Mouse (Mus musculus): ENCODE measurements around the gene Pde8a. TPM values are rescaled to one million over a fixed set of nuclear protein-coding genes. Genes with fewer than 3 reads are reported as not detected.
"Not testable (repeated sequence)": the region's sequence is repeated elsewhere in the genome, so short reads cannot be mapped to it uniquely, and the experiment has no call there.

The Pde8a gene
- polyA plus RNA-seq, 1 experiment from 2014 or later = 3.5 TPM

- no peaks in the 10 kb centered on the region for H3K9me3 ChIP-seq (ENCODE audit: control insufficient read depth, low read length)
- no peak overlapping the region for H3K4me3 ChIP-seq (ENCODE audit: low read depth, low read length)
- no peak overlapping the region for H3K4me2 ChIP-seq (ENCODE audit: low read depth, severe bottlenecking)
- no peak overlapping the region for H3K27ac ChIP-seq (replicated peaks; ENCODE audit: low read depth, low read length)
- no peak overlapping the region for H3K9ac ChIP-seq (ENCODE audit: low read length)
- H3K27me3 ChIP-seq (ENCODE audit: control insufficient read depth, insufficient read depth, low read length) = no peaks in the 10 kb centered on the region
- no peaks in the 10 kb centered on the region for H3K36me3 ChIP-seq (ENCODE audit: control insufficient read depth, insufficient read depth, low read length)
- ATAC-seq (ENCODE audit: insufficient number of reproducible peaks, low FRiP score, low TSS enrichment, low read depth) (no peak), DNase-seq (ENCODE audit: low spot score) (no peak)
- 88% methylated on average over 10 of the region's 10 CpGs for WGBS
- 0 out of 2 replicates have a peak, but pooled peaks cover 2% of the 10 kb centered on the region for H3K4me1 ChIP-seq (ENCODE audit: control insufficient read depth, insufficient read depth, low read length)
These were observed 30.8 kb upstream of the Pde8a start for GRCm38 (mm10) chr7:81182492-81183175.

- Histone ChIP-seq H3K4me1 (ENCODE audit: control insufficient read depth, insufficient read depth, low read length) (0 out of 2 replicates have a peak, but pooled peaks cover 2% of the 10 kb centered on the region), H3K27ac (replicated peaks; ENCODE audit: low read depth, low read length) (no peak overlapping the region), H3K36me3 (ENCODE audit: control insufficient read depth, insufficient read depth, low read length) (no peaks in the 10 kb centered on the region), H3K4me2 (ENCODE audit: low read depth, severe bottlenecking) (no peak overlapping the region), H3K9ac (ENCODE audit: low read length) (no peak overlapping the region), H3K9me3 (ENCODE audit: control insufficient read depth, low read length) (no peaks in the 10 kb centered on the region), H3K4me3 (ENCODE audit: low read depth, low read length) (no peak overlapping the region), H3K27me3 (ENCODE audit: control insufficient read depth, insufficient read depth, low read length) (no peaks in the 10 kb centered on the region)
- ATAC-seq (ENCODE audit: insufficient number of reproducible peaks, low FRiP score, low TSS enrichment, low read depth) (no peak), DNase-seq (ENCODE audit: low spot score) (no peak)
These were observed 30.2 kb upstream of the Pde8a start for GRCm38 (mm10) chr7:81183181-81183580.

DNA sequence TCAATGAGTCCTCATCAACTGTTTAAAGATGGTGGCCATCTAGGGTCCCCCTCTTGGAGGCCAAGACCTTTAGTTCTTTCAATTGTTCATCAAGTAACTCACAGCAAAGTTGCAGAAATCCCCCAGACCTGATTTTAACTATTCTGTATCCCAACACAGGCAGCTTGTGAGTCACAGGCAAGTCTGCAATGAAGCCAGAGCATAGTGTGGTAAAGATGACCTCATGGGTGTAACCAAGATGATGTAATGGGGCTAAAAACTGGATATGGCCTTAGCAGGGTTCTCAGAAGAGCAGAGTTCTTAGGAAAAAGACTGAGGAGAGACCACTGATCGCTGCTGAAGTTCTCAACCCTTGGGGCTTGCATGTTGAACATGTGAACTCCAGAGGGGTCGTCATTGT lies 29.3 kb upstream of the Pde8a start:
- ATAC-seq (ENCODE audit: insufficient number of reproducible peaks, low FRiP score, low TSS enrichment, low read depth) (no peak), DNase-seq (ENCODE audit: low spot score) (no peak)
- Histone ChIP-seq H3K4me2 (ENCODE audit: low read depth, severe bottlenecking) (no peak overlapping the region), H3K4me3 (ENCODE audit: low read depth, low read length) (no peak overlapping the region), H3K4me1 (ENCODE audit: control insufficient read depth, insufficient read depth, low read length) (0 out of 2 replicates have a peak, but pooled peaks cover 2% of the 10 kb centered on the region), H3K9ac (ENCODE audit: low read length) (no peak overlapping the region), H3K36me3 (ENCODE audit: control insufficient read depth, insufficient read depth, low read length) (no peaks in the 10 kb centered on the region), H3K27me3 (ENCODE audit: control insufficient read depth, insufficient read depth, low read length) (no peaks in the 10 kb centered on the region), H3K9me3 (ENCODE audit: control insufficient read depth, low read length) (no peaks in the 10 kb centered on the region), H3K27ac (replicated peaks; ENCODE audit: low read depth, low read length) (no peak overlapping the region)
- 88% methylated on average over 2 of the region's 2 CpGs for WGBS

GRCm38 (mm10) chr7:81184651-81185050 lies 28.7 kb upstream of the Pde8a start:
- no peak overlapping the region for H3K9ac ChIP-seq (ENCODE audit: low read length)
- H3K36me3 ChIP-seq (ENCODE audit: control insufficient read depth, insufficient read depth, low read length) = no peaks in the 10 kb centered on the region
- H3K4me2 ChIP-seq (ENCODE audit: low read depth, severe bottlenecking) = no peak overlapping the region
- no peak for ATAC-seq (ENCODE audit: insufficient number of reproducible peaks, low FRiP score, low TSS enrichment, low read depth)
- WGBS = 83% methylated on average over 1 of the region's 1 CpGs
- 0 out of 2 replicates have a peak, but pooled peaks cover under 1% of the 10 kb centered on the region for H3K4me1 ChIP-seq (ENCODE audit: control insufficient read depth, insufficient read depth, low read length)
- H3K27me3 ChIP-seq (ENCODE audit: control insufficient read depth, insufficient read depth, low read length) = no peaks in the 10 kb centered on the region
- no peaks in the 10 kb centered on the region for H3K9me3 ChIP-seq (ENCODE audit: control insufficient read depth, low read length)
- H3K4me3 ChIP-seq (ENCODE audit: low read depth, low read length) = no peak overlapping the region
- no peak for DNase-seq (ENCODE audit: low spot score)
- no peak overlapping the region for H3K27ac ChIP-seq (replicated peaks; ENCODE audit: low read depth, low read length)

DNA sequence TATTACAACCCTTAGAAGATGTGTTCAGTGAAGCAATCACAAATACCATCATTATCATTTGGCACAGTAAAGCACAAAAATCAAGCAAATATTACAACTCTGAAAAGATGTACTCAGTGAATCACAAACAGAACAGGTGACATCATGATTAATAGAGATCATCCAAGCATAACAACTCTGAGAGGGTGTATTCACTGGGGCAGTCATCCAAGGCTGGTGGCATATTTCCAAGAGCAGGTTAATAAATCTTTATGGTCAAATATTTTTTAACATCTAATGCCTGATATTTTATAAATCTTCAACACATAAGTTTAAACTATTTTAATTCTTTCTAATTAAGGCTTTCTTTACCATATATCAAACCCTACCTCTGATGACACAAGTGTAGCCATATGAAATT lies 27.4 kb upstream of the Pde8a start:
- not testable (repeated sequence) for H3K9me3 ChIP-seq (ENCODE audit: control insufficient read depth, low read length); H3K27me3 ChIP-seq (ENCODE audit: control insufficient read depth, insufficient read depth, low read length); ATAC-seq (ENCODE audit: insufficient number of reproducible peaks, low FRiP score, low TSS enrichment, low read depth); H3K4me1 ChIP-seq (ENCODE audit: control insufficient read depth, insufficient read depth, low read length); H3K4me3 ChIP-seq (ENCODE audit: low read depth, low read length); H3K36me3 ChIP-seq (ENCODE audit: control insufficient read depth, insufficient read depth, low read length); DNase-seq (ENCODE audit: low spot score); H3K4me2 ChIP-seq (ENCODE audit: low read depth, severe bottlenecking); H3K9ac ChIP-seq (ENCODE audit: low read length); H3K27ac ChIP-seq (replicated peaks; ENCODE audit: low read depth, low read length)

DNA sequence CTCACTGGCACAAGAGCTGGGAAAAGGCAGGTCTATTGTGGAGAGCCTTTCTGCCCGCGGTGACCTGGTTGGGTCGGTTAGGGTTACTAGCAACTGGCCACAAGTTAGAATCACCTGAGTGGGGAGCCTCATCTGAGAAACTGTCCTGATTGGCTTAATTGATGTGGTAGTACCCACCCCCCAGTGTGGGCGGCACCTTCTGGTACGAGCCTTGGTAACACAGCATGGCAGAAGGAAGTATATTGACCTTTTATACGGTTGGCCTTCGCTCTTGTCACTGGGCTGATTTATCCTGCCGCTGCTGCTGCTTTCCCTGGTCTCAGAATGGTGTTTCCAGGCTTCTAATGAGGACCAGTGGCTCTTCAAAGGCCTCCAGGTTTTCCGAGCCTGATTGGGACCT lies 24.2 kb upstream of the Pde8a start:
- H3K9me3 ChIP-seq (ENCODE audit: control insufficient read depth, low read length) = no peaks in the 10 kb centered on the region
- no peak overlapping the region for H3K4me3 ChIP-seq (ENCODE audit: low read depth, low read length)
- WGBS = 45% methylated on average over 9 of the region's 9 CpGs
- ATAC-seq (ENCODE audit: insufficient number of reproducible peaks, low FRiP score, low TSS enrichment, low read depth) (no peak), DNase-seq (ENCODE audit: low spot score) (no peak)
- H3K36me3 ChIP-seq (ENCODE audit: control insufficient read depth, insufficient read depth, low read length) = no peaks in the 10 kb centered on the region
- H3K4me2 ChIP-seq (ENCODE audit: low read depth, severe bottlenecking) = no peak overlapping the region
- H3K4me1 ChIP-seq (ENCODE audit: control insufficient read depth, insufficient read depth, low read length) = no peaks in the 10 kb centered on the region
- no peak overlapping the region for H3K27ac ChIP-seq (replicated peaks; ENCODE audit: low read depth, low read length)
- no peak overlapping the region for H3K9ac ChIP-seq (ENCODE audit: low read length)
- no peaks in the 10 kb centered on the region for H3K27me3 ChIP-seq (ENCODE audit: control insufficient read depth, insufficient read depth, low read length)

DNA sequence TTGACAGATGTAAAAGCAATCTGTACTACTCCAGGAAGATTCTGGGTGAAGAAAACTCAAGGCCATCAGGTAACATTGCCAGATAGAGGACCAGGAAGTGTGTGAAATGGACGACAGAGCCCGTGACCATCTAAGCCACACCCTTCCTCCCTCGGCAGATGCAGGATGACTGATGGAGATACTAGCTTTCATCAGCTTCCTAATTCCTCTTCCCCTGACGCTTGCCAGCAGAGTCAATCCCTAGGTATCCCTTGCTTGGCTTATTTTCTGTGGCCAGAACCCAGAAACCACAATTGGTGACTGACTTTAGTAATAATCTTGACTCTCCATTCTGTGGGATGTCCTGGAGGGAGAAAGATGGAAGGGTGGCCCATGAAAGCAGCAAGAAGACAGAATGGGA lies 17.9 kb upstream of the Pde8a start:
- ATAC-seq (ENCODE audit: insufficient number of reproducible peaks, low FRiP score, low TSS enrichment, low read depth) = no peak

GRCm38 (mm10) chr7:81196796-81197195 lies 16.6 kb upstream of the Pde8a start:
- peaks cover 6% of the 10 kb centered on the region; the same call in 1 of the 2 replicates for H3K4me1 ChIP-seq (ENCODE audit: control insufficient read depth, insufficient read depth, low read length)
- H3K4me3 ChIP-seq (ENCODE audit: low read depth, low read length) = no peak overlapping the region
- H3K9me3 ChIP-seq (ENCODE audit: control insufficient read depth, low read length) = no peaks in the 10 kb centered on the region
- no peaks in the 10 kb centered on the region for H3K36me3 ChIP-seq (ENCODE audit: control insufficient read depth, insufficient read depth, low read length)
- DNase-seq (ENCODE audit: low spot score) (no peak), ATAC-seq (ENCODE audit: insufficient number of reproducible peaks, low FRiP score, low TSS enrichment, low read depth) (no peak)
- WGBS = 76% methylated on average over 3 of the region's 3 CpGs
- H3K27ac ChIP-seq (replicated peaks; ENCODE audit: low read depth, low read length) = no peak overlapping the region
- H3K9ac ChIP-seq (ENCODE audit: low read length) = no peak overlapping the region
- no peaks in the 10 kb centered on the region for H3K27me3 ChIP-seq (ENCODE audit: control insufficient read depth, insufficient read depth, low read length)
- no peak overlapping the region for H3K4me2 ChIP-seq (ENCODE audit: low read depth, severe bottlenecking)

More for the DNA sequence above, 17.9 kb upstream of the Pde8a start:
- Histone ChIP-seq H3K36me3 (ENCODE audit: control insufficient read depth, insufficient read depth, low read length) (no peaks in the 10 kb centered on the region), H3K27ac (replicated peaks; ENCODE audit: low read depth, low read length) (no peak overlapping the region), H3K27me3 (ENCODE audit: control insufficient read depth, insufficient read depth, low read length) (no peaks in the 10 kb centered on the region), H3K4me3 (ENCODE audit: low read depth, low read length) (no peak overlapping the region), H3K4me2 (ENCODE audit: low read depth, severe bottlenecking) (no peak overlapping the region), H3K9ac (ENCODE audit: low read length) (no peak overlapping the region), H3K4me1 (ENCODE audit: control insufficient read depth, insufficient read depth, low read length) (peaks cover 6% of the 10 kb centered on the region; the same call in 1 of the 2 replicates), H3K9me3 (ENCODE audit: control insufficient read depth, low read length) (no peaks in the 10 kb centered on the region)
- DNase-seq (ENCODE audit: low spot score) = no peak
- WGBS = 61% methylated on average over 4 of the region's 4 CpGs

DNA sequence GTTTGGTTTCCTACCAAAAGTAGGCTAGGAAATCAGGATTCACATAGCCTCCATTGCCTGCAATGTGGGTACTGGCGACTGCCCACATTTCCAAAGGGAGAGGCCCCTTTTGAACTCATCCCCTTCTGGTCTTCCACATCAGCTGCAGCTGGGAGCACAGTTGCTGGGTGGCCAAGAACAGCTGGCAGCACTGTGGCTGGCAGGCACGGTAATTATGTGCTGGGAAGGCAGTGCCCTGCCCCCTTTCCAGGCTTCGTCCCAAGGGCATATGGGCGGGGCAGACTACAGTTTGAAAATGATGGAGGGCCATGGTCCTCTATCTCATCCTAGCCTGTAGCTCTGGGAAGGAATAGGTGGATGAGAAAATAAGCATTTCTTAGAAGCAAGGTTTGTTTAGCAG lies 14.9 kb upstream of the Pde8a start:
- WGBS = 25% methylated on average over 4 of the region's 4 CpGs
- Histone ChIP-seq H3K36me3 (ENCODE audit: control insufficient read depth, insufficient read depth, low read length) (no peaks in the 10 kb centered on the region), H3K27me3 (ENCODE audit: control insufficient read depth, insufficient read depth, low read length) (no peaks in the 10 kb centered on the region), H3K4me1 (ENCODE audit: control insufficient read depth, insufficient read depth, low read length) (peaks cover 6% of the 10 kb centered on the region; the same call in 1 of the 2 replicates), H3K9me3 (ENCODE audit: control insufficient read depth, low read length) (no peaks in the 10 kb centered on the region), H3K4me3 (ENCODE audit: low read depth, low read length) (no peak overlapping the region), H3K4me2 (ENCODE audit: low read depth, severe bottlenecking) (no peak overlapping the region), H3K9ac (ENCODE audit: low read length) (no peak overlapping the region), H3K27ac (replicated peaks; ENCODE audit: low read depth, low read length) (no peak overlapping the region)
- DNase-seq (ENCODE audit: low spot score) (peak; percentile 51), ATAC-seq (ENCODE audit: insufficient number of reproducible peaks, low FRiP score, low TSS enrichment, low read depth) (no peak)
